Mouse (Mus musculus): ENCODE data around the gene Asah2.

- TF ChIP-seq GATA1 (IDR thresholded peaks at IDR 0.05; ENCODE audit: low read length): no peak
- TF ChIP-seq TAL1 (IDR thresholded peaks at IDR 0.05; ENCODE audit: low read length): no peak
Observed at GRCm38 (mm10) chr19:32087736-32088470, 20.1 kb downstream of the Asah2 start.

Data from erythroblast, embryonic 14.5 days (primary cell).